Mouse (Mus musculus) myocyte (in vitro differentiated cells): Measurements from ENCODE around the gene Anp32b.

Experiments
- CEBPB ChIP-seq: IDR thresholded peaks from 2 replicates; pipeline ENCODE4 v1.6.1; 2011; ENCODE audit warnings: mild to moderate bottlenecking, moderate library complexity; ENCODE audit not compliant: poor library complexity, insufficient read depth, severe bottlenecking
- E2F4 ChIP-seq: IDR thresholded peaks from one replicate; pipeline ENCODE4 v1.6.1; 2011; ENCODE audit warnings: mild to moderate bottlenecking, control low read depth, moderate library complexity; ENCODE audit not compliant: insufficient read depth
- MAX ChIP-seq: IDR thresholded peaks from one replicate; pipeline ENCODE4 v1.6.1; 2011; ENCODE audit warnings: low read depth, mild to moderate bottlenecking, control low read depth
- MYOD1 ChIP-seq, 3 experiments: IDR thresholded peaks; one replicate each; pipeline ENCODE4 v1.6.1; 2011; ENCODE audit warnings: control low read depth in 2 of 3, low read depth in 2 of 3, mild to moderate bottlenecking in 2 of 3, moderate library complexity in 1 of 3; ENCODE audit not compliant: insufficient read length in 2 of 3, control insufficient read depth in 1 of 3
- MYOG ChIP-seq, 3 experiments: IDR thresholded peaks; one replicate each; pipeline ENCODE4 v1.6.1; 2011; ENCODE audit warnings: control low read depth in 2 of 3, low read depth in 2 of 3, mild to moderate bottlenecking in 2 of 3; ENCODE audit not compliant: insufficient read length in 2 of 3, control insufficient read depth in 1 of 3, insufficient read depth in 1 of 3
- POLR2A ChIP-seq: IDR thresholded peaks from one replicate; pipeline ENCODE4 v1.6.1; 2011; ENCODE audit warnings: low read depth, mild to moderate bottlenecking, control low read depth, moderate library complexity; ENCODE audit not compliant: insufficient read length
- POLR2AphosphoS2 ChIP-seq: IDR thresholded peaks from one replicate; pipeline ENCODE4 v1.6.1; 2011; ENCODE audit warnings: low read depth, control low read depth; ENCODE audit not compliant: insufficient read length
- REST ChIP-seq: IDR thresholded peaks from one replicate; pipeline ENCODE4 v1.6.1; 2011; ENCODE audit warnings: mild to moderate bottlenecking, control low read depth, moderate library complexity; ENCODE audit not compliant: insufficient read depth, insufficient read length
- SRF ChIP-seq: IDR thresholded peaks from one replicate; pipeline ENCODE4 v1.6.1; 2011; ENCODE audit warnings: low read depth; ENCODE audit not compliant: control insufficient read depth, insufficient read length
- TCF3 ChIP-seq: IDR thresholded peaks from one replicate; pipeline ENCODE4 v1.6.1; 2011; ENCODE audit warnings: low read depth, control low read depth; ENCODE audit not compliant: insufficient read length
- USF1 ChIP-seq: IDR thresholded peaks from one replicate; pipeline ENCODE4 v1.6.1; 2011; ENCODE audit warnings: low read depth, mild to moderate bottlenecking, control low read depth, moderate library complexity

DNA sequence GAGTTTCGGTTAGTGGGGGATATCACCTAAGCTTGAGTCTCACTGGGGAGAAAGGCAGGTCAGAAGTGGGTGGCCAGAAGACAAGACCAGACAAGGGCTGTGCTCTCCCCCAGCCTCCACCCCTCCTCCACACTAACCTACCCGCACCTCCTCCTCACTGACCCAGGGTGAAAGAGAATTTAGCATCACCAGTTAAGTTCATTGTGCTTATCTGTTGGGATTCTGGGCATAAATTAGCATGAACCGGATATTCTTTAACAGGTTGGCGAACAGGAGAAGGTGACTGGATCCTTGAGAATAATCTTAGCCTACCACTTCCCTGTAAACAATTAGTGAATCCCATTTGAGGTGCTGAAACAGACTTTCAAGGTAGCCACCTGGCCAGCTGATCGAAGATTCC is 24.4 kb downstream of the Anp32b start:
- TF ChIP-seq USF1 = no peak
- TF ChIP-seq POLR2AphosphoS2 = peak; percentile 23
- no peak for TF ChIP-seq POLR2A
- TF ChIP-seq CEBPB = no peak
- TF ChIP-seq MAX = no peak
- no peak for TF ChIP-seq E2F4
- TF ChIP-seq REST = no peak
- TF ChIP-seq TCF3 = no peak
- TF ChIP-seq MYOD1 (IDR thresholded peaks at IDR 0.05; ENCODE audit: control insufficient read depth in 1 of 3, insufficient read length in 2 of 3, low read depth in 2 of 3) = no peak
- no peak for TF ChIP-seq SRF
- no peak for TF ChIP-seq MYOG (IDR thresholded peaks at IDR 0.05; ENCODE audit: control insufficient read depth in 1 of 3, insufficient read depth in 1 of 3, insufficient read length in 2 of 3, low read depth in 2 of 3)
